Mouse (Mus musculus) central nervous system, embryonic 11.5 days (tissue): Measurements from ENCODE around the gene Porcn. TPM values are rescaled to one million over a fixed set of nuclear protein-coding genes. Genes with fewer than 3 reads are reported as not detected.

ENCODE experiments used
- polyA plus RNA-seq: library from polyadenylated mRNA; depleted of rRNA; stranded (reverse); fragments of >200 nt; gene quantifications from 2 replicates; pipeline ENCODE4 v1.2.3, GENCODE M21; 2012; rRNA removed

The Porcn gene
- 18.3 and 35.3 TPM in 2 replicates for polyA plus RNA-seq

GRCm38 (mm10) chrX:8206015-8206693 lies at the start of gene Porcn:
Gene Porcn (minus strand): TSS chrX:8206525.

DNA sequence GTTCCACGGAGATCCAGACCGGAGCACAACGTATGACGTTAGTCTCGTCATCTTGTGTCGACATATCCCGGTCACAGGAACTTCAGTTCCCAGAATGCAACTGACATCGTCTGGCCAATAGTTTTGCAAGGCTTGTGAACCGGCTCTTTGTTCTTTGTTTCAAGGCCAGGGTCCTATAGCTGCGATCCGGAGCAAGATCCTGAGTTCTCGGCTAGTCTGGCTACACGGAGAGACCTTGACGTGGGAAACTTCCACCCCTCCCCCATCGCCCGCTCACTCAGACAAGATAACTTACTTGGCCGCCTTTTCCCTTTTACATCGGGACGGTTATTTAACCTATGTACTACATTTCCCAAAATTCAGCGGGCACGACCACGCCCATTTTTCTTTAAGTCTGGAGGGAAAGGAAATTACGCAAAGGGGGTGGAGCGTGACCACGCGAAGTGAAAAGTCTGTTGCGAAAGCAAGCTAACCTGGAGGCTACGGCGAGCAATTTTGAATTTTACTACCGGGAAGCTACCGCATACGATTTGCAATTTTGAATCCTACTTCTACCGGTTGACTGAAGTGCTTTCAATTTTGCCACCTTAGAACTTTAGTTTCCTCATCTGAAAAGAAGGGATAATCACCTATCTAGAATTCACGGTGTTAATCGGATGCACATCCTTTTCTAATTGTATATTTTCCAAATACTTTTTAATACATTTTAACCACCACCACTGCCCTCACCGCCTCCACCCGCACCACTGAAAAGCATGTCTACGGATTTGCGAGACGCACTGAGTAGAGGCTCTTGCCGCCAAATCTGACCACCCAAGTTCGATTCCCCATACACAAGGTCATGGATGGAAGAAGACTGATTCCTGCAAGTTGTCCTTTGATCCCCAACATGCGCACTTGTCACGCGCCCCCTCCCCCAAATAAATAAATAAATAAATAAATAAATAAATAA lies 46.3 kb upstream of the Porcn start, which contains the start of gene Ftsj1:
Ftsj1 (minus strand) TSS at position 73 of the 952 bp plus-strand sequence.

GRCm38 (mm10) chrX:8193419-8193723 lies 13.0 kb downstream of the Porcn start, which contains the start of gene Ebp:
Gene Ebp (minus strand): TSS chrX:8193512.

DNA sequence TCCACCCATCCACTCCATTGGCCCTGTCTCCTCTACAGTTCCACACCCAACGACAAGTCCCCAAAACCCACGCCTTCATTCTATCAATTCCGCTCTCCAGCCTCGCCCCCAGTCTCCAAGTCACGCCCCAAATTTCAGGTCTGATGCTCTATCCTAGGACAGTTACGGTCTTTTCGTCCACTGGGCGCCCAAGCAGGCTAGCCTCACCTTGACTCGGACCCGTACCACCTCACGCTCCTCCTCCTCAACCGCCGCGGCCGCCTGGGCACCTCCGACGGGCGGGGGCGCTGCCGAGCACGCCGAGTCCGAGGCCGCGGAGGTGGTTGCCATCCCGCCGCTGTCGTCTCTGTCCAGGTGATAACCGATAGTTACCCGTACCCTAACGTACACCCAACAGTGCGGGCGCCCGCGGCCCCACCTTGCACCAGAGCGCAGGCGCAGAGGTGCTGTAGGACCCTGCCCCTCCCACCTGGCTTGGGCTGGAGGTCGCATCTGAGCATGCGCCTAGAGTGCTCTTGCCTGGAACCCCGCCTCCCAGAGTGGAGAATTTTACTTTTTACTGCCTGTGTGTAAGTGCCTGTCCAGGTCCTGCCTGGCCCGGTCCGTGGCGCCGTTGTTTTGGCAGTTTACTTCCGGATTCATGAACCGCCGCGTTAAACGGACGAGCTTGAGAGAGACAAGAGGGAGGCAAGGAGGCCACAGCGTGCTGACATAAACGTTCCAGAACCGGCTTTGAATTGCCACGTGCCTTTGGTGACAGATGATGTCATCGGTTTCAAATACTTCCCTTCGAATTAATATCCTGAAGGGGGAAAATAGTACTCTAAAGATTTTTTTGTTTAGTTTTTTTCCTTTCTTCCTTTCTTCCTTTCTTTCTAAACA lies 30.6 kb downstream of the Porcn start, which contains the start of gene Tbc1d25:
Tbc1d25 (minus strand) TSS at position 678 of the 882 bp plus-strand sequence.

GRCm38 (mm10) chrX:8145153-8145991 lies 61.0 kb downstream of the Porcn start, which contains the start of gene Rbm3:
Gene Rbm3 (minus strand): TSS chrX:8145880.

Other genes starting within 250 kb of the Porcn start
- gene Gata1, start 228.5 kb downstream of the Porcn start, polyA plus RNA-seq = 9.1 and 11.0 TPM in 2 replicates
- 0.19 TPM in 1 of 2 replicates, not detected in the other for gene Glod5, start 188.0 kb downstream of the Porcn start, polyA plus RNA-seq
- gene Suv39h1, start 131.8 kb downstream of the Porcn start, polyA plus RNA-seq = 56.8 and 78.2 TPM in 2 replicates
- gene Was, start 116.0 kb downstream of the Porcn start, polyA plus RNA-seq = 1.7 and 1.8 TPM in 2 replicates
- gene Wdr13, start 73.6 kb downstream of the Porcn start, polyA plus RNA-seq = 85.7 and 88.6 TPM in 2 replicates
- 596 and 658 TPM in 2 replicates for gene Rbm3, start 60.6 kb downstream of the Porcn start, polyA plus RNA-seq
- 10.1 and 13.4 TPM in 2 replicates for gene Tbc1d25, start 30.3 kb downstream of the Porcn start, polyA plus RNA-seq
- 15.4 and 22.9 TPM in 2 replicates for gene Ebp, start 13.0 kb downstream of the Porcn start, polyA plus RNA-seq
- 33.4 and 40.6 TPM in 2 replicates for gene Ftsj1, start 45.9 kb upstream of the Porcn start, polyA plus RNA-seq
- gene Slc38a5, start 64.6 kb upstream of the Porcn start, polyA plus RNA-seq = 7.4 and 7.7 TPM in 2 replicates
- not detected in 2 replicates for gene Ssxb10, start 120.9 kb upstream of the Porcn start, polyA plus RNA-seq
- gene Ssxb9, start 160.5 kb upstream of the Porcn start, polyA plus RNA-seq = not detected in 2 replicates
- gene Ssxb1, start 206.8 kb upstream of the Porcn start, polyA plus RNA-seq = not detected in 2 replicates